Mouse (Mus musculus): ENCODE results near the gene Serac1. TPM values are rescaled to one million over a fixed set of nuclear protein-coding genes. Genes with fewer than 3 reads are reported as not detected.

Gene Serac1
- polyA plus RNA-seq (2015; fragmentation: Nextera tagmentation; extraction: Ambion mirVana), result 9.8 and 13.3 TPM in 2 replicates

GRCm38 (mm10) chr17:6079287-6080122 is at the start of gene Serac1, which contains the start of gene Gtf2h5:
Gene Serac1 (minus strand): TSS chr17:6079741.
Gene Gtf2h5 (plus strand): TSS chr17:6079786.
- ATAC-seq (ENCODE audit: low read depth), result peak; percentile 95
- Histone ChIP-seq H3K36me3 (peaks cover 13% of the 10 kb centered on the region), H3K4me3 (peak within 1 kb of the TSS; percentile 83), H3K4me1 (replicated peaks) (peaks cover 31% of the 10 kb centered on the region), H3K4me2 (peak within 1 kb of the TSS; percentile 83), H3K27me3 (no peaks in the 10 kb centered on the region), H3K9me3 (no peaks in the 10 kb centered on the region), H3K9ac (peak within 1 kb of the TSS; percentile 82), H3K27ac (replicated peaks) (peak within 1 kb of the TSS; percentile 90)
- WGBS, result under 1% methylated on average over 70 of the region's 70 CpGs

- Histone ChIP-seq H3K9me3 (no peaks in the 10 kb centered on the region), H3K27ac (replicated peaks) (no peak overlapping the region), H3K4me2 (no peak overlapping the region), H3K27me3 (no peaks in the 10 kb centered on the region), H3K4me3 (no peak overlapping the region), H3K4me1 (replicated peaks) (no peaks in the 10 kb centered on the region), H3K36me3 (peaks cover 29% of the 10 kb centered on the region), H3K9ac (no peak overlapping the region)
- ATAC-seq (ENCODE audit: low read depth), result no peak
- 65% methylated on average over 3 of the region's 3 CpGs for WGBS
Measured at GRCm38 (mm10) chr17:6128039-6128438, 48.5 kb upstream of the Serac1 start.

- Histone ChIP-seq H3K4me3 (no peak overlapping the region), H3K27ac (replicated peaks) (no peak overlapping the region), H3K9me3 (no peaks in the 10 kb centered on the region), H3K4me1 (replicated peaks) (no peaks in the 10 kb centered on the region), H3K36me3 (peaks cover 38% of the 10 kb centered on the region), H3K27me3 (no peaks in the 10 kb centered on the region), H3K4me2 (no peak overlapping the region), H3K9ac (no peak overlapping the region)
- no peak for ATAC-seq (ENCODE audit: low read depth)
- WGBS, result 96% methylated on average over 3 of the region's 3 CpGs
Measured at GRCm38 (mm10) chr17:6125441-6125840, 45.9 kb upstream of the Serac1 start.

GRCm38 (mm10) chr17:6123776-6124175 is 44.2 kb upstream of the Serac1 start:
- Histone ChIP-seq H3K27me3 (no peaks in the 10 kb centered on the region), H3K4me2 (no peak overlapping the region), H3K4me1 (replicated peaks) (0 out of 2 replicates have a peak, but pooled peaks cover 5% of the 10 kb centered on the region), H3K36me3 (peaks cover 38% of the 10 kb centered on the region), H3K9me3 (no peaks in the 10 kb centered on the region), H3K4me3 (no peak overlapping the region), H3K27ac (replicated peaks) (no peak overlapping the region), H3K9ac (no peak overlapping the region)
- ATAC-seq (ENCODE audit: low read depth), result no peak
- WGBS, result 86% methylated on average over 4 of the region's 4 CpGs

GRCm38 (mm10) chr17:6118861-6119260 is 39.3 kb upstream of the Serac1 start:
- H3K36me3 ChIP-seq, result peaks cover 30% of the 10 kb centered on the region
- WGBS, result 90% methylated on average over 4 of the region's 4 CpGs
- H3K4me3 ChIP-seq, result no peak overlapping the region

GRCm38 (mm10) chr17:6117917-6118316 is 38.4 kb upstream of the Serac1 start:
- H3K9me3 ChIP-seq, result no peaks in the 10 kb centered on the region
- no peaks in the 10 kb centered on the region for H3K27me3 ChIP-seq
- no peak overlapping the region for H3K4me2 ChIP-seq
- no peak overlapping the region for H3K4me3 ChIP-seq
- ATAC-seq (ENCODE audit: low read depth), result no peak
- no peak overlapping the region for H3K27ac ChIP-seq (replicated peaks)
- peaks cover 21% of the 10 kb centered on the region for H3K36me3 ChIP-seq
- no peak overlapping the region for H3K9ac ChIP-seq
- 88% methylated on average over 3 of the region's 3 CpGs for WGBS
- peaks cover 22% of the 10 kb centered on the region; the same call in 1 of the 2 replicates for H3K4me1 ChIP-seq (replicated peaks)

More at GRCm38 (mm10) chr17:6118861-6119260, 39.3 kb upstream of the Serac1 start:
- ATAC-seq (ENCODE audit: low read depth), result 0 out of 2 replicates have a peak, but pooled peaks have one; percentile 23
- no peaks in the 10 kb centered on the region for H3K9me3 ChIP-seq
- H3K27me3 ChIP-seq, result no peaks in the 10 kb centered on the region
- H3K4me2 ChIP-seq, result no peak overlapping the region
- H3K4me1 ChIP-seq (replicated peaks), result peaks cover 22% of the 10 kb centered on the region; the same call in 1 of the 2 replicates
- H3K27ac ChIP-seq (replicated peaks), result no peak overlapping the region
- H3K9ac ChIP-seq, result no peak overlapping the region

- Histone ChIP-seq H3K9me3 (no peaks in the 10 kb centered on the region), H3K27me3 (no peaks in the 10 kb centered on the region), H3K4me2 (no peak overlapping the region), H3K4me3 (no peak overlapping the region), H3K4me1 (replicated peaks) (peaks cover 22% of the 10 kb centered on the region; the same call in 1 of the 2 replicates), H3K27ac (replicated peaks) (no peak overlapping the region), H3K36me3 (peaks cover 15% of the 10 kb centered on the region), H3K9ac (no peak overlapping the region)
- 63% methylated on average over 4 of the region's 4 CpGs for WGBS
- ATAC-seq (ENCODE audit: low read depth), result no peak
Measured at GRCm38 (mm10) chr17:6117148-6117725, 37.7 kb upstream of the Serac1 start.

- H3K9me3 ChIP-seq, result no peaks in the 10 kb centered on the region
- H3K4me3 ChIP-seq, result no peak overlapping the region
- H3K27ac ChIP-seq (replicated peaks), result no peak overlapping the region
- no peak overlapping the region for H3K4me2 ChIP-seq
- no peak overlapping the region for H3K9ac ChIP-seq
- 95% methylated on average over 9 of the region's 9 CpGs for WGBS
- H3K36me3 ChIP-seq, result peaks cover 18% of the 10 kb centered on the region
- no peaks in the 10 kb centered on the region for H3K27me3 ChIP-seq
- no peak for ATAC-seq (ENCODE audit: low read depth)
- H3K4me1 ChIP-seq (replicated peaks), result peaks cover 34% of the 10 kb centered on the region
Measured at GRCm38 (mm10) chr17:6115085-6115484, 35.5 kb upstream of the Serac1 start.

GRCm38 (mm10) chr17:6113653-6114052 is 34.1 kb upstream of the Serac1 start:
- WGBS, result 92% methylated on average over 6 of the region's 6 CpGs
- no peaks in the 10 kb centered on the region for H3K27me3 ChIP-seq

GRCm38 (mm10) chr17:6110956-6111355 is 31.4 kb upstream of the Serac1 start:
- Histone ChIP-seq H3K4me2 (no peak overlapping the region), H3K27me3 (no peaks in the 10 kb centered on the region), H3K9ac (no peak overlapping the region), H3K27ac (replicated peaks) (no peak overlapping the region), H3K9me3 (no peaks in the 10 kb centered on the region), H3K4me1 (replicated peaks) (peaks cover 37% of the 10 kb centered on the region), H3K4me3 (no peak overlapping the region), H3K36me3 (peaks cover 18% of the 10 kb centered on the region)
- no peak for ATAC-seq (ENCODE audit: low read depth)
- WGBS, result 82% methylated on average over 3 of the region's 3 CpGs

More at GRCm38 (mm10) chr17:6113653-6114052, 34.1 kb upstream of the Serac1 start:
- no peak overlapping the region for H3K27ac ChIP-seq (replicated peaks)
- H3K4me1 ChIP-seq (replicated peaks), result peaks cover 42% of the 10 kb centered on the region
- H3K9me3 ChIP-seq, result no peaks in the 10 kb centered on the region
- no peak overlapping the region for H3K4me3 ChIP-seq
- no peak overlapping the region for H3K9ac ChIP-seq
- H3K36me3 ChIP-seq, result peaks cover 23% of the 10 kb centered on the region
- no peak overlapping the region for H3K4me2 ChIP-seq
- ATAC-seq (ENCODE audit: low read depth), result no peak

GRCm38 (mm10) chr17:6108175-6108574 is 28.6 kb upstream of the Serac1 start:
- Histone ChIP-seq H3K27me3 (0 out of 2 replicates have a peak, but pooled peaks cover 3% of the 10 kb centered on the region), H3K27ac (replicated peaks) (peak overlapping the region; percentile 99; the same call in 1 of the 2 replicates), H3K9ac (peak overlapping the region; percentile 99), H3K36me3 (peaks cover 14% of the 10 kb centered on the region), H3K9me3 (no peaks in the 10 kb centered on the region), H3K4me1 (replicated peaks) (peaks cover 45% of the 10 kb centered on the region), H3K4me3 (peak overlapping the region; percentile 85), H3K4me2 (peak overlapping the region; percentile 87)
- 44% methylated on average over 7 of the region's 7 CpGs for WGBS
- no peak for ATAC-seq (ENCODE audit: low read depth)

- Histone ChIP-seq H3K27ac (replicated peaks) (peak overlapping the region; percentile 99), H3K36me3 (peaks cover 12% of the 10 kb centered on the region), H3K9me3 (no peaks in the 10 kb centered on the region), H3K27me3 (0 out of 2 replicates have a peak, but pooled peaks cover 3% of the 10 kb centered on the region), H3K4me2 (peak overlapping the region; percentile 87), H3K9ac (peak overlapping the region; percentile 99), H3K4me3 (peak overlapping the region; percentile 85), H3K4me1 (replicated peaks) (peaks cover 45% of the 10 kb centered on the region)
- 0% methylated on average over 31 of the region's 50 CpGs for WGBS
- ATAC-seq (ENCODE audit: low read depth), result peak; percentile 66
Measured at GRCm38 (mm10) chr17:6107015-6107601, 27.6 kb upstream of the Serac1 start.
